Mouse (Mus musculus): ENCODE measurements around the gene Ppp1r2. TPM values are rescaled to one million over a fixed set of nuclear protein-coding genes. Genes with fewer than 3 reads are reported as not detected.
A peak's percentile ranks its signal among the peaks of the same experiment; 100 is the strongest.

Gene Ppp1r2
- total RNA-seq, 4 experiments from 2014 or later: 108 to 126 (median 124) TPM

GRCm38 (mm10) chr16:31234808-31235456, 40.1 kb downstream of the Ppp1r2 start:
- DNase-seq (ENCODE audit: low spot score in 2 of 2): peak in 1 of 2 experiments; percentile 3

- no peak for DNase-seq (ENCODE audit: low spot score in 2 of 2)
Observed at GRCm38 (mm10) chr16:31234356-31234755, 40.7 kb downstream of the Ppp1r2 start.

GRCm38 (mm10) chr16:31233541-31234339, 41.3 kb downstream of the Ppp1r2 start:
- peak; percentile 47 to 83 for DNase-seq (ENCODE audit: low spot score in 2 of 2)

GRCm38 (mm10) chr16:31233167-31233498, 41.9 kb downstream of the Ppp1r2 start:
- no peak for DNase-seq (ENCODE audit: low spot score in 2 of 2)

GRCm38 (mm10) chr16:31232491-31233166, 42.4 kb downstream of the Ppp1r2 start:
- peak in 1 of 2 experiments; percentile 4 for DNase-seq (ENCODE audit: low spot score in 2 of 2)

GRCm38 (mm10) chr16:31231591-31231990, 43.5 kb downstream of the Ppp1r2 start:
- peak in 1 of 2 experiments; percentile 4 for DNase-seq (ENCODE audit: low spot score in 2 of 2)

GRCm38 (mm10) chr16:31227746-31228145, 47.3 kb downstream of the Ppp1r2 start:
- DNase-seq (ENCODE audit: low spot score in 2 of 2): no peak

GRCm38 (mm10) chr16:31215271-31215670, 59.8 kb downstream of the Ppp1r2 start:
- no peak for DNase-seq (ENCODE audit: low spot score in 2 of 2)

GRCm38 (mm10) chr16:31213463-31213862, 61.6 kb downstream of the Ppp1r2 start:
- no peak for DNase-seq (ENCODE audit: low spot score in 2 of 2)

GRCm38 (mm10) chr16:31211503-31211902, 63.6 kb downstream of the Ppp1r2 start:
- DNase-seq (ENCODE audit: low spot score in 2 of 2): no peak

GRCm38 (mm10) chr16:31210453-31210852, 64.6 kb downstream of the Ppp1r2 start:
- DNase-seq (ENCODE audit: low spot score in 2 of 2): no peak

- no peak for DNase-seq (ENCODE audit: low spot score in 2 of 2)
Observed at GRCm38 (mm10) chr16:31209911-31210310, 65.2 kb downstream of the Ppp1r2 start.

GRCm38 (mm10) chr16:31205726-31206125, 69.4 kb downstream of the Ppp1r2 start:
- DNase-seq (ENCODE audit: low spot score in 2 of 2): no peak

- DNase-seq (ENCODE audit: low spot score in 2 of 2): peak in 1 of 2 experiments; percentile 2
Observed at GRCm38 (mm10) chr16:31205187-31205586, 69.9 kb downstream of the Ppp1r2 start.

- DNase-seq (ENCODE audit: low spot score in 2 of 2): peak in 1 of 2 experiments; percentile 14
Observed at GRCm38 (mm10) chr16:31204216-31204615, 70.9 kb downstream of the Ppp1r2 start.

- DNase-seq (ENCODE audit: low spot score in 2 of 2): no peak
Observed at GRCm38 (mm10) chr16:31201704-31202103, 73.4 kb downstream of the Ppp1r2 start.

Small RNA genes within 50 kb of the gene (microRNA-seq; reads per million reads assigned to microRNA genes)
- 0 reads per million in 2 experiments for gene Gm27415

Other genes starting within 250 kb of the Ppp1r2 start
- gene Xxylt1, start 193.8 kb downstream of the Ppp1r2 start, total RNA-seq (2022): 10 to 100 TPM; 22.1 to 26.3 (median 23.2) TPM
- 100 to 1,000 TPM in 2 of 4 experiments, 10 to 100 TPM in 2; 90.2 to 111 (median 99.5) TPM for gene Acap2, start 74.0 kb downstream of the Ppp1r2 start, total RNA-seq (2022)
- gene Apod, start 39.5 kb upstream of the Ppp1r2 start, total RNA-seq (2022): 100 to 1,000 TPM; 234 to 245 (median 236) TPM
- 100 to 1,000 TPM in 1 of 4 experiments, 10 to 100 TPM in 3; 97.0 to 119 (median 97.8) TPM for gene Bdh1, start 147.0 kb upstream of the Ppp1r2 start, total RNA-seq (2022)